Mouse (Mus musculus): ENCODE measurements around the gene Syne4. TPM values are rescaled to one million over a fixed set of nuclear protein-coding genes. Genes with fewer than 3 reads are reported as not detected.

Gene Syne4
- total RNA-seq, 2 experiments from 2014 or later = 10.5 to 10.9 TPM

GRCm38 (mm10) chr7:30327140-30327539, 12.5 kb downstream of the Syne4 start:
- DNase-seq (ENCODE audit: low spot score in 2 of 2) = no peak

- no peak for DNase-seq (ENCODE audit: low spot score in 2 of 2)
These were observed 13.8 kb downstream of the Syne4 start for GRCm38 (mm10) chr7:30328379-30328778.

GRCm38 (mm10) chr7:30331887-30332286, 17.3 kb downstream of the Syne4 start:
- DNase-seq (ENCODE audit: low spot score in 2 of 2) = peak; percentile 92 to 97

GRCm38 (mm10) chr7:30332622-30333259, 18.1 kb downstream of the Syne4 start:
- no peak for DNase-seq (ENCODE audit: low spot score in 2 of 2)

DNA sequence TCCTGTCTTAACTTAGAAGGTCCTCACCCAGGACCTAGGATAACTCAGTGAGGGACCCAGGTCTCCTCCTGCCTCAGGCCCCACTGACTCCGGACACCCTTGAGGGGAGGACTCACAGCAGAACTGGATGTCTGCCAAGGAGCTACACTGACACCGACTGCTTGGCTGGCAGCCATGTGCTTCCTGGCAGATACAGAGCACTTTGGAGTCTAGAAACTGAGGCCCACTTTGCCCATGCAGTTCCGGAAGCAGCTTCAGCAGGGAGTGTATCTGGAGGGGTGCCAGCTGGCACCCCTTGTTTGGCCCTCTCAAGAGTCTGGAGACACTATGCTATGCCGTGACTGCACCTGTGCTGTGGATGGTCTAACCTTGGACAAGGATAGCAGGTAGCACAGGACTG, 18.8 kb downstream of the Syne4 start:
- peak in 1 of 2 experiments; percentile 73 for DNase-seq (ENCODE audit: low spot score in 2 of 2)

- no peak for DNase-seq (ENCODE audit: low spot score in 2 of 2)
These were observed 20.0 kb downstream of the Syne4 start for GRCm38 (mm10) chr7:30334563-30334962.

- peak in 1 of 2 experiments; percentile 63 for DNase-seq (ENCODE audit: low spot score in 2 of 2)
These were observed 21.1 kb downstream of the Syne4 start for GRCm38 (mm10) chr7:30335688-30336087.

DNA sequence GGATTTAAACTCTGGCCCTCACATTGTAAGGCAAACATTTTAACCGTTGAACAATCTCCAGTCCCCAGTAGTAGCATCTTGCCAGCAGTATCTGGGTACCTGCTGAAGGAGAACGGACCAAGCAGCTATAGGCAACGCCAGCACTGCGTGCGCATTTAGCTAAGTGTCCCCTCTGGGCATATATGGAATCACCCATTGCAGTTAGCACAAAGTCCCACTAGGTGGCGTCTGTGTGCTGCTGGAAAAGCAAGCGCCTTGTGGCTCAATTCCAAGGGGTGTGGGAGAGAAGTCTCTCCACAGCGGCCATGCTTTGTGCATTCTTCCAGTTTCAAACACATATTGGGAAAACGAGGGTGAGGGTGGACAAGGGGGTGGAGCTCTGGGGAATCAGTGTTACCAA, 21.8 kb downstream of the Syne4 start:
- peak; percentile 84 to 93 for DNase-seq (ENCODE audit: low spot score in 2 of 2)

GRCm38 (mm10) chr7:30339432-30340109, 25.0 kb downstream of the Syne4 start:
- DNase-seq (ENCODE audit: low spot score in 2 of 2) = peak in 1 of 2 experiments; percentile 59

GRCm38 (mm10) chr7:30346635-30347379, 32.2 kb downstream of the Syne4 start:
- DNase-seq (ENCODE audit: low spot score in 2 of 2) = no peak

DNA sequence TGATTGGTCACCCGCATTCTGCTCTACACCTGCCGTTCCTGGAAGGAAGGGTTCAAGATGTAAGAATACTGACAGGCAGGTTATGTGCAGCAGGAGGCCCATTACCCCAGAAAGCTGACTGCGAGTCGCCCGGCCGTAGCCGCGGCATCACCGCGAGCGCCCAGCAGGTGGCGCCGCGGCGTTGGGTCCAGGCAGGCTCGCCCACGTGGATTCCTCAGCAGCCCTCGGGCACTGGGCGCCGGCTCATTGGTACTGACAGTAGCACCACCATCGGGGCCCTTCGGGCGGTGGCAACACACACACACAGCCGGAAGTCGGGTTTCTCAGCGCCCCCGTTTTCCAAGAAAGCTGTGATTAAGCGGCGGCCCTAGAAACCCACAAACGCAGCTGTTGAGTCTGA, 33.2 kb downstream of the Syne4 start:
- peak; percentile 70 to 84 for DNase-seq (ENCODE audit: low spot score in 2 of 2)

GRCm38 (mm10) chr7:30353279-30353822, 38.7 kb downstream of the Syne4 start:
- DNase-seq (ENCODE audit: low spot score in 2 of 2) = peak; percentile 58 to 87

DNA sequence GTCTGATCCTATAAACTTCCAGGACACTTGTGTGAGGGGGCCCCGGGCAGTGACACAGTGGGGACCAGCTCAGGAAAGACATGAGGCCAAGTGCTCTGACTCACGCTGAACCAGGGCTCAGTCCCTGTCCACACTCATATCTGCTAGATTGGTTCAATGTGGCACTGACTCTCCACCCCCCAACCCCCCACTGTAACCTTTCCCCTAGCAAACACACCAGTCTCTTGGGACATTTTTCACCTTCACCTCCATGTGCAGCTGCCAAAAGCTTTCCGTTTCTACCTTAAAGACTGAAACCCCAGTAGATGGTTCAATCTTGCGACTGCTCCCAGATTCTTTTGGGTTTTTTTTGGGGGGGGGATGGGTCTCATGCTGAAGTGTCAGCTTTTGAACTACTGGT, 39.5 kb downstream of the Syne4 start:
- no peak for DNase-seq (ENCODE audit: low spot score in 2 of 2)

GRCm38 (mm10) chr7:30358378-30359186, 44.0 kb downstream of the Syne4 start:
- no peak for DNase-seq (ENCODE audit: low spot score in 2 of 2)

DNA sequence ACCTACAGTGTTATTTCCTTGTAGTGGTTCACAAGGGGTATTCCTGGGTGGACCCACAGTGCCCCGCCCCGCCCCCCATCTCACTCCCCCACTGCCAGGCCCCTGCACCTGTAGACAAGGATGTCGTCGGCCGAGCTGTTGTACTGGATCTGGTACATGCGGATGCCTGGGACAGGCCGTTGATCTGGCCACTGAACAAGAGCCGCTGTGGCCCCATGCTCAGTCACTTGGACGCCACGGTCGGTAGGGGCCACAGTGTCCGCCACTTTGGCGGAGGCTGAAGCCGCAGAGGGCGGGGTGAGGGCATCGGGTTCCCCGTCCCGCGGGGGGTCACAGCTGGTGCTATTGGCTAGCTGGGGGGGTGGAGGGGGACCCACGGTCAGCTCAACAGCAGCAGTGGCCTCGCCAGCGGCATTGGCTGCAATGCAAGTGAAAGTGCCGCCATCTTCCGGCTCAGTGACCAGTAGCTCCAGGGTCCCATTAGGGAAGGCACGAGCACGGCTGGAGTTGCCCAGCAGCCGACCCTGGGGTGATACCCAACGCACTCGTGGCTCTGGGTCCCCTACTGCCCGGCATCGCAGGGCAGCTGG, 44.8 kb downstream of the Syne4 start:
- DNase-seq (ENCODE audit: low spot score in 2 of 2) = no peak

DNA sequence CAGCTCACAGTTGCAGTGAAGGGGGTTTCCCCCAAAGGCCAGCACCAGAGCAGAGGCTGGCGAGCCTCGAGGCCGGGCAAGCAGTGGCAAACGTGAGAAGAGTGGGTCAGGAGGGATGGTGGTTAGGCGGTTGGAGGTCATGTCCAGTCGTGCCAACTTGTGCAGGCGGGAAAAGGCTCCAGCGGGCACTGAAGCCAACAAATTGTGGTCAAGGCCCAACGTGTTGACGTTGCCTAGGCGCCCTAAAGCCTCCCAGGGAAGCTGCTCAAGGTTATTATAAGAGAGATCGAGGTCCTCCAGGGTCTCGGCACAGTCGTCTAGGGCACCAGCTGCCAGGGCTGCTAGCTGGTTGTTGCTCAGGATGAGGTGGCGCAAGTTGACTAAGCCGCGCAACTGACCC, 45.4 kb downstream of the Syne4 start:
- DNase-seq (ENCODE audit: low spot score in 2 of 2) = no peak

- DNase-seq (ENCODE audit: low spot score in 2 of 2) = peak in 1 of 2 experiments; percentile 80
These were observed 48.2 kb downstream of the Syne4 start, which contains the start of gene Lrfn3 for GRCm38 (mm10) chr7:30362652-30363343. Gene Lrfn3 (minus strand): TSS chr7:30362772.

GRCm38 (mm10) chr7:30363344-30363738, 48.7 kb downstream of the Syne4 start:
- DNase-seq (ENCODE audit: low spot score in 2 of 2) = no peak

DNA sequence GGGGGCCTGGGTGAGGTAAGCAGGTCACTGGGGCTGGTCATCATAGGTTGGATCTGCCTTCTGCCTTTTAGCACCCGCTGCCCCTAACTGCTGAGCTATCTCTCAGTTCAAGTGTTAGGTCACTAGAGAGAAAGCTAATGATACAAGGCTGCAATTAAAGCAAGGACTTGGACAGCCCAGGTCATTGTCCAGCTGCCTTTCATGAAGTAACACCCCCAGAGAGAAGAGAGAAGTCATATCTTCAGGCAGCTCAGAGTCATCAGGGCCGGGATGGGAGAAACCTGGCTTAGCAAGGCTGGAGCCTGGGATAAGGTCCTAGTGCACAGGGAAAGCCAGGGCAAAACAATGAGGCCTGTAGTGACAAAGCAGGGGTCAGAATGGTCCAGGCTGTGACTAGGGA, 52.9 kb downstream of the Syne4 start:
- DNase-seq (ENCODE audit: low spot score in 2 of 2) = no peak
